Mouse (Mus musculus): Measurements from ENCODE around the gene Bahcc1. TPM values are rescaled to one million over a fixed set of nuclear protein-coding genes. Genes with fewer than 3 reads are reported as not detected.

Bahcc1 gene
- polyA plus RNA-seq, 2 experiments: 14.0 to 22.9 TPM

DNA sequence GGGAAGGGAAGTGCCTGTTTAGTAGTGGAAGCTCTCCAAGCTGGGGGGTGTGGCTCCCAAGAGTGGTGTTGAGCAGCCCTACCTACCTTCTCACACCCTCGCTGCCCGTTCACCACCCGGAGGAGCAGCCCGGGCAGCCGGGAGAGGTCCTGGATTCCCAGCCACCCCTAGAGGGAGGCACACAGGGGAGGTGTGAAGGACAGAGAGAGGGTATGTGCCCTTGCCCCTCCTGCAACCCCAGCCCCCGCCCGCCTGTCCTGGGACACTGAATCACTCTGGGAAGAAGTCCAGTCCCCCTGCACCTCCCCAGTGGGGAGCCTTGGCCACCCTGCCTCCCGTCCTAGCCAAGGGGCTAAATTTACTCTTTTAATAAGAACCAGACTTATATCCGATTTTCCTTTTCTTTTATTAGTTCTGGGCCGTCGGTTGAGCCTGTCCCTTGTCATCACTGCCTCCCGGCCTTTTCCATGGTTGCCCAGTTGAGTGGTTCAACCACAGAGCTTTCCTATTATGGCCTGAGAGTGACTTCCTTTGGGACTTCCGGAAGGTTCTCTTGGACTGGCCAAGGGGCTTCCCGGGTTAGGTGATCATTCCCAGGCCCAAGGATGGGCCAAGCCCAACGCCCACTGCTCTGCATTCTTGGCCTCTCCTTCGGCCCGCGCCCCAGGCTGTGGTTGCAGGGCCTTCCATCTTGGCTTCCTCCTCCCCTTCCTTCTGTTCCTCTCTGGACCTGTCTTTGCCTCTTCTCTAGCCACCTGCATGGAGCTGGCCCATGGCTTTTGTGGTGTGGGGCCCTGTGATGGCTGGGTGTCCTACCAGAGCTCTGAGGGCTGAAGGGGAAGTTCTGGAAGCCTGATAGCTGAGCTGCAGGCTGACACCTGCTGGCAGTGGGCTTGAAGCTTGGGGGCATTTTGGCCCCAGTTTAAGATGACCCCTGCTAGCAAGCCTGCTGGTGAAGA, 18.5 kb downstream of the Bahcc1 start:
- Histone ChIP-seq H3K27ac (replicated peaks; ENCODE audit: low read depth, low read length) (0 out of 2 replicates have a peak overlapping the region, but pooled peaks have one; percentile 11), H3K9ac (ENCODE audit: low read depth, low read length, severe bottlenecking) (no peak overlapping the region), H3K4me2 (replicated peaks; ENCODE audit: low read depth, low read length, severe bottlenecking) (no peak overlapping the region), H3K9me3 (ENCODE audit: control insufficient read depth, low read length) (no peaks in the 10 kb centered on the region), H3K4me3 (replicated peaks; ENCODE audit: low read length) (no peak overlapping the region), H3K4me1 (ENCODE audit: control insufficient read depth, insufficient read depth, low read length) (peaks cover 69% of the 10 kb centered on the region), H3K27me3 (ENCODE audit: control insufficient read depth, insufficient read depth, low read length) (no peaks in the 10 kb centered on the region), H3K36me3 (ENCODE audit: control insufficient read depth, insufficient read depth, low read length) (no peaks in the 10 kb centered on the region; the same call in none of the 2 replicates)
- 58% methylated on average over 18 of the region's 18 CpGs for WGBS
- no peak for TF ChIP-seq POLR2A (IDR thresholded peaks at IDR 0.05; ENCODE audit: borderline replicate concordance, extremely low read depth, insufficient read depth, insufficient read length)
- ATAC-seq (ENCODE audit: low FRiP score, low read depth) (no peak), DNase-seq (ENCODE audit: low spot score) (no peak)

DNA sequence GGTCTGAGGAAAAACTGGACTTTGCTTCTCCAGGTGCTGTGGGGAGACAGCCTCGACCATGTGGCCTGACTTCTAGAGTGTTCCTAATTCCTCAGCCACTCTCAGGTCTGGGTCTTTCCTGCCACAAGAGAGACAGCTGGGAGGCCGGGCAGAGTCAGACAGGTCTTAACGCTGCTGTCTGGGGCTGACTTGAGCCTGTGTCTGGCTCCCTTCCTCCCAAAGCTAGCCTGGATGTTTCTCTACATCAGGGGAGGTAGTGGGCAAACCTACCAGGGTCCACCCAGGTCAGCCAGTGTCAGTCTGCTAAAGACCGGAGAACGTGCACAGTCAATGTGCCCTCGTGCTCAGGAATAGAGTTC, 19.2 kb downstream of the Bahcc1 start:
- Histone ChIP-seq H3K27ac (replicated peaks; ENCODE audit: low read depth, low read length) (0 out of 2 replicates have a peak overlapping the region, but pooled peaks have one; percentile 19), H3K4me2 (replicated peaks; ENCODE audit: low read depth, low read length, severe bottlenecking) (no peak overlapping the region), H3K27me3 (ENCODE audit: control insufficient read depth, insufficient read depth, low read length) (no peaks in the 10 kb centered on the region), H3K4me1 (ENCODE audit: control insufficient read depth, insufficient read depth, low read length) (peaks cover 69% of the 10 kb centered on the region), H3K4me3 (replicated peaks; ENCODE audit: low read length) (no peak overlapping the region), H3K9ac (ENCODE audit: low read depth, low read length, severe bottlenecking) (no peak overlapping the region), H3K36me3 (ENCODE audit: control insufficient read depth, insufficient read depth, low read length) (no peaks in the 10 kb centered on the region; the same call in none of the 2 replicates), H3K9me3 (ENCODE audit: control insufficient read depth, low read length) (no peaks in the 10 kb centered on the region)
- no peak for DNase-seq (ENCODE audit: low spot score)
- no peak for ATAC-seq (ENCODE audit: low FRiP score, low read depth)
- no peak for TF ChIP-seq POLR2A (IDR thresholded peaks at IDR 0.05; ENCODE audit: borderline replicate concordance, extremely low read depth, insufficient read depth, insufficient read length)
- WGBS: 40% methylated on average over 6 of the region's 6 CpGs

DNA sequence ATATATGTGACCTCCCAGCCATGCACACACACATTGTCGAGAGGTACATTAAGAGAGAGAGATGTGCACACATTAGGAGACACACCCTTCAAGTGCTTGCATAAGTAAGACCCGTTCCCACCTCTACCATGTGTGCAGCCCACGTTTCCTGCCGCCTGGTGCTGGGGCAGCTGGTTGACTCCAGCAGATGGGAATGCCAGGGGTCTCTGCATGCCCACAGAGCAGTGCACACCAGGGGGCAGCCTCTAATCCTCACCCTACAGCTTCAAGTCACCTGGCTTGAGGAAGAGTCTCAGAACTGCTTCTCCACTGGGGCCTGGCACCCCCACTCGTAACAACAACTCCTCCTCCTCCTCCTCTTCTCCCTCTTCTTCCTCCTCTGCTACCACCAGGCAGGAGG, 19.7 kb downstream of the Bahcc1 start:
- 0 out of 2 replicates have a peak overlapping the region, but pooled peaks have one; percentile 19 for H3K27ac ChIP-seq (replicated peaks; ENCODE audit: low read depth, low read length)
- no peak overlapping the region for H3K4me3 ChIP-seq (replicated peaks; ENCODE audit: low read length)
- H3K4me1 ChIP-seq (ENCODE audit: control insufficient read depth, insufficient read depth, low read length): peaks cover 70% of the 10 kb centered on the region
- no peaks in the 10 kb centered on the region; the same call in none of the 2 replicates for H3K36me3 ChIP-seq (ENCODE audit: control insufficient read depth, insufficient read depth, low read length)
- DNase-seq (ENCODE audit: low spot score) (no peak), ATAC-seq (ENCODE audit: low FRiP score, low read depth) (no peak)
- H3K9me3 ChIP-seq (ENCODE audit: control insufficient read depth, low read length): no peaks in the 10 kb centered on the region
- no peak for TF ChIP-seq POLR2A (IDR thresholded peaks at IDR 0.05; ENCODE audit: borderline replicate concordance, extremely low read depth, insufficient read depth, insufficient read length)
- 13% methylated on average over 4 of the region's 5 CpGs for WGBS
- no peak overlapping the region for H3K9ac ChIP-seq (ENCODE audit: low read depth, low read length, severe bottlenecking)
- H3K27me3 ChIP-seq (ENCODE audit: control insufficient read depth, insufficient read depth, low read length): no peaks in the 10 kb centered on the region
- no peak overlapping the region; the same call in 1 of the 2 replicates for H3K4me2 ChIP-seq (replicated peaks; ENCODE audit: low read depth, low read length, severe bottlenecking)

DNA sequence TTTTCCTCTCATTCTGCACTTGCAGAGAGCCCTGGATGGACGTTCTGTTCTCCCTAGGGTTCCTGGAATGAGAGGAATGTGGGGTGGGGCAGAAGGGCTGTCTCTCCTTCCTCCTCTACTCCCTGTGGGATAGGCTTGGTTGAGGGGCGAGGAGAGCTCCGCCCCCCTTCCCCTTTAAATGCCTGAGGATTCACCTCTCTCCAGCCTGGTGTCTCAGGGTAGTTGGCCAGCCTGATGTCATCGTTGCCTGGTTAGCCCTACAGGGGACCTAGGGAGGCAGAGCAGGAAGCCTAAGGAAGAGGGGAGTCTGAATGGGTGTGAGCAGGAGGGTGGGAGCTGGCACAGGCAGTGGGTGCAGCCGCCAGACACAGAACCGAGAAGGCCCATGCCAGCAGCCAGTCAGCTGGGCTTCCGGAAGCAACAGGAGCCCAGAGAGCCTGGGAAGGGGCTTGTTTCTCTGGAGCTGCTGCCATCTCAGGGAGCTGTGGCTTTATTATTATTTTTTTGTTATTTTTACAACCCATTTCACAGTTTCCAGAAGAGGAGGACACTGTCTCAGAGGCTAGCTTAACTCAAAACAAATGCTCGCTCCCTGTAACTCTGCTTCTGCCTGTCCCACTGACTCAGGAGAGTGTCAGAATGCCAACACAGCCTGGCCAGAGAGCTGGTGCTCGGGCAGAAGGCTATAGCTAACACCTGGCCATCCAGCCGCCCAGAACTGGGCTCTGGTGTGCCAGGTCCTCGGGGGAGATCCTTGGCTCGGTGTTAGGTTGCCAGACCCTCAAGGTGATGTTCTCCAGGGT, 20.3 kb downstream of the Bahcc1 start:
- DNase-seq (ENCODE audit: low spot score) (no peak), ATAC-seq (ENCODE audit: low FRiP score, low read depth) (no peak)
- Histone ChIP-seq H3K4me1 (ENCODE audit: control insufficient read depth, insufficient read depth, low read length) (peaks cover 75% of the 10 kb centered on the region), H3K9me3 (ENCODE audit: control insufficient read depth, low read length) (no peaks in the 10 kb centered on the region), H3K36me3 (ENCODE audit: control insufficient read depth, insufficient read depth, low read length) (no peaks in the 10 kb centered on the region; the same call in none of the 2 replicates), H3K4me3 (replicated peaks; ENCODE audit: low read length) (no peak overlapping the region), H3K9ac (ENCODE audit: low read depth, low read length, severe bottlenecking) (no peak overlapping the region), H3K27ac (replicated peaks; ENCODE audit: low read depth, low read length) (0 out of 2 replicates have a peak overlapping the region, but pooled peaks have one; percentile 19), H3K4me2 (replicated peaks; ENCODE audit: low read depth, low read length, severe bottlenecking) (no peak overlapping the region; the same call in 1 of the 2 replicates), H3K27me3 (ENCODE audit: control insufficient read depth, insufficient read depth, low read length) (no peaks in the 10 kb centered on the region)
- WGBS: 40% methylated on average over 12 of the region's 12 CpGs
- no peak for TF ChIP-seq POLR2A (IDR thresholded peaks at IDR 0.05; ENCODE audit: borderline replicate concordance, extremely low read depth, insufficient read depth, insufficient read length)
